Mouse (Mus musculus) bone marrow, adult 2 months (tissue): ENCODE results near the gene Rprml. TPM values are rescaled to one million over a fixed set of nuclear protein-coding genes. Genes with fewer than 3 reads are reported as not detected.

Source experiments
- H3K27ac ChIP-seq: fragments of 200-500 bp; 2 replicates; pipeline ENCODE4 v1.5.1; 2012; ENCODE audit warnings: low read depth, mild to moderate bottlenecking, control low read depth, inconsistent platforms, low read length; ENCODE audit not compliant: control insufficient read depth, poor library complexity, insufficient read depth
- H3K4me1 ChIP-seq: fragments of 200-500 bp; 2 replicates; pipeline ENCODE4 v1.6.1; 2011; ENCODE audit warnings: low read length; ENCODE audit not compliant: control insufficient read depth, insufficient read depth
- H3K4me3 ChIP-seq: fragments of 200-500 bp; replicated peaks from 2 replicates; pipeline ENCODE3; 2011; ENCODE audit warnings: mild to moderate bottlenecking, low read depth, low read length, control low read depth; ENCODE audit not compliant: control insufficient read depth
- CTCF ChIP-seq: fragments of 200-500 bp; IDR thresholded peaks from 2 replicates; pipeline ENCODE4 v1.5.1; 2011; ENCODE audit warnings: low read length, control low read depth; ENCODE audit not compliant: control insufficient read depth, insufficient read depth
- POLR2A ChIP-seq: fragments of 200-500 bp; IDR thresholded peaks from 2 replicates; pipeline ENCODE4 v1.6.1; 2011; ENCODE audit warnings: low read depth, mild to moderate bottlenecking, control low read depth, low read length, borderline replicate concordance; ENCODE audit not compliant: control insufficient read depth
- WGBS: fragments of 180-500 bp; shearing (Covaris S2); methylation state at CpG from one replicate; pipeline ENCODE4 v1.1.7; 2018; 5-methylcytosine and 5-hydroxymethylcytosine counted together
- polyA plus RNA-seq: library from polyadenylated mRNA; stranded (reverse); fragments of >200 nt; gene quantifications from 2 replicates; pipeline ENCODE4 v1.2.4, GENCODE M21; 2011; ENCODE audit warnings: low replicate concordance; ENCODE audit not compliant: missing spikeins, insufficient read depth, insufficient read length

Rprml gene
- polyA plus RNA-seq, 1 experiment = not detected

- TF ChIP-seq POLR2A (no peak), CTCF (no peak)
- WGBS = 0% methylated on average over 18 of the region's 18 CpGs
- Histone ChIP-seq H3K4me1 (peaks cover 2% of the 10 kb centered on the region; the same call in 1 of the 2 replicates), H3K4me3 (peak overlapping the region; percentile 93), H3K27ac (peak overlapping the region; percentile 99)
Observed at GRCm38 (mm10) chr11:103696851-103697564, 47.6 kb downstream of the Rprml start.

DNA sequence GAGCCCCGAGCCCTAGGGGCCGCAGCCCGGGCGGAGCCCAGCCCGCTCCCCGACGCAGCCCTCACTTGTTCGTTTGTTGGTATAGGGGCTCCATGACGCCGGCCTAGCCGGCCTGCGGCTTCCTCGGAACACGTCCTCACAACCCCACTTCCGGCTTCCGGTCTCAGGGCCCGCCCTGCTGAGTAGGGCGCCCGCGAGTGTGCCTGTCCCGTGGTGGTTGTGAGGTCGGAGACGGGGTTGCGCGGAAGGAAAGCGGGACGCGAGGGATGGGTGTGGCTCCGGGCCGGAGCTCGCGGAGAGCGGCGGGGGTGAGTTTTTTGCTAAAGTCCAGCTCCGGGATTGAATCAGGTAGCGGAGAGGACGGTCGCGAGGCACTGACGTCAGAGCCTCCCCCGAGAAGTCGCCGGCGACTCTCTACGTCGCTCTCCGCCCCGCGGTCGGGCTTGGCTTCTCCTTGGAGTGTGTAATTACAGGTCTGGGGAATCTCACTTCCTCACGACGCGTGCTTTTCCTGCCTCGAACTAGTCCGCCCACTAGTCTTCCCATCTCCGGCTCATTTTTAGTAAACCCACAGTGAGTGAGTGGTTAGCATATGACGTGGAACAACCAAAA, 48.3 kb downstream of the Rprml start, which contains the start of gene Gosr2:
Gene Gosr2 (minus strand): TSS at position 334 of the 612 bp plus-strand sequence.
- Histone ChIP-seq H3K4me1 (peaks cover 2% of the 10 kb centered on the region; the same call in 1 of the 2 replicates), H3K27ac (peak within 1 kb of the TSS; percentile 99), H3K4me3 (peak within 1 kb of the TSS; percentile 93)
- under 1% methylated on average over 57 of the region's 57 CpGs for WGBS
- TF ChIP-seq POLR2A = peak; percentile 60; the same call in 1 of the 2 replicates
- no peak for TF ChIP-seq CTCF

DNA sequence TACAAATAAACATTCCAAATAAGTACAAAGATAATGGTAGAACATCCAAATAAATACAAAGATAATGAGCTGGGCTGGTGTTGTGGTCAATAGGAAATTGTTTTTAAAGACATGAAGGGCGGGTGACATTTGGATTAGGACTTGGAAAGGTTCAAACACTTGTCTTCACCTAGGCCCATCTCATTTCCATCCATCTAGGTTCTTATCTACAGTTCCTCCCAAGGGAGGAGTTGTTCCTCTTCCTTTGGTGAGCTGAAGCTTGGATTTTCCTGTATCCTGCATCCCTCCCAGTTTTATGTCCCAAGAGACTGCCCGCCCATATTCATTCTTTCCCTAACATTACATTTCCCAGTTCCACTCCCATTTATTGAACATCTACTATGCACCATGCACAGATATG, 48.9 kb downstream of the Rprml start:
- no peak overlapping the region for H3K27ac ChIP-seq
- WGBS = 79% methylated on average over 2 of the region's 2 CpGs
- H3K4me1 ChIP-seq = peaks cover 2% of the 10 kb centered on the region; the same call in 1 of the 2 replicates
- peak overlapping the region; percentile 93 for H3K4me3 ChIP-seq
- TF ChIP-seq CTCF = no peak
- no peak for TF ChIP-seq POLR2A

Other genes with a start within 250 kb of the Rprml start
- gene Plekhm1, start 236.9 kb upstream of the Rprml start, polyA plus RNA-seq = 12.5 and 23.7 TPM in 2 replicates
- gene Lrrc37a, start 145.0 kb upstream of the Rprml start, polyA plus RNA-seq = not detected in 2 replicates
- not detected in 2 replicates for gene Gm884, start 28.4 kb upstream of the Rprml start, polyA plus RNA-seq
- not detected in 2 replicates for gene Lyzl6, start 10.7 kb upstream of the Rprml start, polyA plus RNA-seq
- 17.2 and 21.0 TPM in 2 replicates for gene Gosr2, start 48.3 kb downstream of the Rprml start, polyA plus RNA-seq
- not detected in 2 replicates for gene Wnt9b, start 100.3 kb downstream of the Rprml start, polyA plus RNA-seq
- gene Wnt3, start 124.6 kb downstream of the Rprml start, polyA plus RNA-seq = 0.41 TPM in 1 of 2 replicates, not detected in the other